Mouse (Mus musculus): ENCODE results near the gene Actr3.
"Not testable (repeated sequence)": the region's sequence is repeated elsewhere in the genome, so short reads cannot be mapped to it uniquely, and the experiment has no call there.

The Actr3 gene

DNA sequence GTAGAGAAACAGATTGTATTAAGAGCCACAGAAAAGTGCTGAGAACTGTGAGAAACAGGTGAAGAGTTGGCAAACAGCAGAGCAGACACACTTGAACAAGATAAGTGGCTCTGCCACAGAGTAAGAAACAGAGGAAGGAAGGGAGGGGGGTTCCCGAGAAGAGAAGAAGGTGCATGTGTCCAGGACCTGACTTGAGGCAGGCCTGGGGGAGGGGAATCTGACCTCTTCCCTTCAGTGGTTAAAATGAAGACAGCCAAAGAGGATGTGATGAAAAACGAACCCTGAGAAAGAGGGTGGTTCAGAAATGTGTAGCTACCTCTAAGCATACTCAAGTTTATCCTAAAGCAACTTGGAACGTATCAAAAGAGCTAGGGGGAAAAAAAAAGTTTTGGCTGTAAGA, 2.4 kb upstream of the Actr3 start:
- peak; percentile 23 for DNase-seq

DNA sequence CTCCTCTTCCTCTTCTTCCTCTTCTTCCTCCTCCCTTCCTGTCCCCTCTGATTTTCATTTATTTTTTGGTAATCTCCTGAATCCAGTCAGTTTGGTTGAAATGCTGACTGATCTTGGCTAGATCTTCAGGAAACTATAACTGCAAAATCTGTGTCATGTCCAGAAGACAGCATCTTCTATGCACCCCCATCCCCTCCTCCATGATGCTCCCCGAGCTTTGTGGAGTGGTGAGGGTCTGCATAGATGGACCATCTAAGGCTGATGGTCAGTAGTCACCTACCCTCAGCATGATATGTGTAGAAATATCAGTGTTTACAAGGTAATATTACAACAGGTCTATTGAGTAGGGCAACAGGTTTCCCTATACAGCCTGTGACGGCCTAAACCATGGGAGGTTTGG, 1.6 kb upstream of the Actr3 start:
- DNase-seq, result no peak

GRCm38 (mm10) chr1:125435018-125435368, 534 bp downstream of the Actr3 start:
- DNase-seq, result no peak

- DNase-seq, result peak; percentile 61
Observed at GRCm38 (mm10) chr1:125434485-125435001, 984 bp downstream of the Actr3 start.

DNA sequence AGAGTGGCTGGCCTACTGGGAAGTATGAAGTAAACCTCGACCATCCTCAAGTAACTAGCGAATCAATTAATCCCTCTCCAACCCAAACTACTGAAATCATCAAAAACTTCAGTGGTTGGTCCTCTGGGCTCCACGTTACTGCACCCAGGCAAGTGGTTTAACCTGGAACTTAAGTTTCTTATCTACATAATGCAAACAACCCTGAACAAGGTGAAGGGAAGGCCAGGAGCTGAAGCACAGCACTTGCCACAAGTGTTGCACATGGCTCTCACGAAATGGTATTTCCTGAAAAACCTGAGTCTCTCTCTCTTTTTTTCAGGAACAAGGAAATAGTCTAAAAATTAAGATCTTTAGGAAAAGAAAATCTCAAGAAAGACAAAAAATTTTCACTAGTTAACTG, 4.2 kb downstream of the Actr3 start:
- no peak for DNase-seq

- no peak for DNase-seq
Observed at GRCm38 (mm10) chr1:125430737-125431136, 4.8 kb downstream of the Actr3 start.

GRCm38 (mm10) chr1:125429984-125430383, 5.5 kb downstream of the Actr3 start:
- no peak for DNase-seq

GRCm38 (mm10) chr1:125428315-125428714, 7.2 kb downstream of the Actr3 start:
- no peak for DNase-seq

- DNase-seq, result no peak
Observed at GRCm38 (mm10) chr1:125426387-125427045, 9.0 kb downstream of the Actr3 start.

DNA sequence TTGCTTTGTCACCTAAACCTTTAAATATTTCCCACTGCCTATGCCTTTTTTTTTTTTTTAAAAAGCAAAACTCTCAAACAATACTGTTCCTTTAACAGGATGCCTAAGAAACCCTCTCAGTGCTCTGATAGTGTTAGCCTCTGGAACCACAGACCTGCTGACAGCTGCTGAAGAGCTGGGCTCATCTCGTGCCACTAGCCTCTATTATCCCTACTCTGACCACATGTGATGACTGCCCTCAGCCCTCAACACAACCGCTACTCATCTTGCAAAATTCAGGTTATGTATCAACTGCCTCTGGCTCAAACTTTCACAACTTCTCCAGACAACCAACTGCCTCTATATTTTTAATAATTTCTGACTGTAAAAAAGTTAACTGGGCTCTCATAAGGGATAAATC, 15.6 kb downstream of the Actr3 start:
- DNase-seq, result no peak

DNA sequence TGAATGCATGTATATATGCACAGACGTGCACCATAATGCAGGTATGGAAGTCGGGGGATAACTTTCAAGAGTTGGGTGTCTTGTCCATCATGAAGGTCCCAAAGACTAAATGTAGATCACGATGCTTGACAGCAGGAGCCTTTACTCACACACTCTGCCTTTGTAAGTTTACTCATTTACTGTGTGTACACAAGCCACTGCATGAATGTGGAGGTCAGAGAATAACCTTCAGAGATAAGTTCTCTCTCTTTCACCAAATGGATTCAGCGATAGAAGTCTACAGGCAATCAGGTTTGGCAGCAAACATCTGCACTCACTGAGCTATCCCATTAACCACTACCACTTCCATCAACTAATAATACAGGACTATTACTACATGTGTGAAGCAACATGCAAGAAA, 16.8 kb downstream of the Actr3 start:
- no peak for DNase-seq

DNA sequence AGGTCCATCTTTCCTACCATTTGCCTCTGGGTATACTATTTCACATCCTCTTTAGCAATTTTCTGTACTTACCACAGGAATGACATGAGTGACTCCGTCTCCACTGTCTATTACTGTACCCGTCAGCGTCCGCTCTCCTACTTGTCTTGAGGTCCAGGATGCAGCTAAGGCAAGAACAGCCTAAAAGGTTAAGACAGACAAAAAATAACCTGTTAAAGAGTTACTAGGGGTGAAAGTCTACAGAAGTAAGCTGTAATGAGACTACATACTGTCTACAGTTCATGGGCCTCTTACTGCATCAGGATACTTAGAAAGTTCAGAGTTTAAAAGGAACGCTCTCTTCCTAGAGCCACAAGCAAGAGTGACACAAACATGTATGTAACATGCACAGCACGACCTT, 28.3 kb downstream of the Actr3 start:
- DNase-seq, result peak; percentile 71

DNA sequence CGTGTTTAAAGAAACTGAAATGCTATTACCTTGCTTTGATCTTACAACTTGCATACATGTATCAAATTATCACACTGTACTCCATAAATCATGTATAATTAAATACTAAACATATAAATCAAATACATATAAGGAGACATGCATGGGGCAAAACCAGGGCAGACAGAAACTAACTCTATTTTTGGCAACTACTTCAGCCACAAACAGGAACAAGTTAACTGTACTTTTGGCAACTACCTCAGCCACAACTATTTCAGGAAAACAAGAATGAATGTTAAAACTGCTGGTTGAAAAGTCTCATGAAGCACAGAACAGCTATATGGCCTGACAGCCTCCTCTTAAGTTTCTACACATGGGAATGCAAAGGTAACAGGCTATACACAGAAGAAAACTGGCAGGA, 40.1 kb downstream of the Actr3 start:
- DNase-seq, result no peak

GRCm38 (mm10) chr1:125393324-125393723, 42.2 kb downstream of the Actr3 start:
- not testable (repeated sequence) for DNase-seq

DNA sequence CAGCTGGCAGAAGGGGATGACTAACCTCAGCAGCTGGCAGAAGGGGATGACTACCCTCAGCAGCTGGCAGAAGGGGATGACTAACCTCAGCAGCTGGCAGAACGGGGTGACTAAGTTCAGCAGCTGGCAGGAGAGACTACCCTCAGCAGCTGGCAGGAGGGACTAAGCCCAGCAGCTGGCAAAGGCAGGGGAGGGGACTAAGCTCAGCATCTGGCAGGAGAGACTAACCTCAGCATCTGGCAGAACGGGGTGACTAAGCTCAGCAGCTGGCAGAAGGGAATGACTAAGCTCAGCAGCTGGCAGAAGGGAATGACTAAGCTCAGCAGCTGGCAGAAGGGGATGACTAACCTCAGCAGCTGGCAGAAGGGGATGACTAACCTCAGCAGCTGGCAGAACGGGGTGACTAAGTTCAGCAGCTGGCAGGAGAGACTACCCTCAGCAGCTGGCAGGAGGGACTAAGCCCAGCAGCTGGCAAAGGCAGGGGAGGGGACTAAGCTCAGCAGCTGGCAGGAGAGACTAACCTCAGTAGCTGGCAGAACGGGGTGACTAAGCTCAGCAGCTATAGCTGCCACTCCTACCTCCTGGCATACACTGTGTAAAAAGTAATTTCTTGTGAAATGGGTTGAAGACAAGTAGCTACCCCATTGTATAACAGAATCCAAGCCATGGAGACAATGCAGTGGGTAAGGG, 45.3 kb downstream of the Actr3 start:
- not testable (repeated sequence) for DNase-seq

- not testable (repeated sequence) for DNase-seq
Observed at GRCm38 (mm10) chr1:125389634-125390033, 45.9 kb downstream of the Actr3 start.

- no peak for DNase-seq
Observed at GRCm38 (mm10) chr1:125388370-125388769, 47.2 kb downstream of the Actr3 start.

- DNase-seq, result no peak
Observed at GRCm38 (mm10) chr1:125386217-125386616, 49.3 kb downstream of the Actr3 start.

GRCm38 (mm10) chr1:125382622-125383021, 52.9 kb downstream of the Actr3 start:
- DNase-seq, result peak; percentile 38

DNA sequence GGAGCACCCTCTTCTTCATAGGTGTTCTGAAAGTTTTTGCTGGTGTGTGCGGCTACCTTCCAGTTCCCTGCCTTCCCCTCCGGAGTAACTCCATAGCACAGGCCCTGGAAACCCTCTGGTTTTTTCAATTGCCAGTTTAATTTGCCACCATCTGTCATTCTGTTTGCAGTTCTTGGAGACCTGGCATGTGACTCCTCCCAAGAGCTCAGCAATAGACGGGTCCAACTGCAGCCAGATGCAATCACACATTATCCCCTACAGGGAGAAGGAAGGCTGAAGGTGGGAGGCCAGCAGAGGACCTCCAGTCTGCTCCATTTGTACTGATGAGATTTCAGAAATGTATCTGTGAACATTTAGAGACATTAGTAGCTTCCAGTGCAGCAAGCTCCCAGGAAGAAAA, 56.6 kb downstream of the Actr3 start:
- DNase-seq, result no peak

DNA sequence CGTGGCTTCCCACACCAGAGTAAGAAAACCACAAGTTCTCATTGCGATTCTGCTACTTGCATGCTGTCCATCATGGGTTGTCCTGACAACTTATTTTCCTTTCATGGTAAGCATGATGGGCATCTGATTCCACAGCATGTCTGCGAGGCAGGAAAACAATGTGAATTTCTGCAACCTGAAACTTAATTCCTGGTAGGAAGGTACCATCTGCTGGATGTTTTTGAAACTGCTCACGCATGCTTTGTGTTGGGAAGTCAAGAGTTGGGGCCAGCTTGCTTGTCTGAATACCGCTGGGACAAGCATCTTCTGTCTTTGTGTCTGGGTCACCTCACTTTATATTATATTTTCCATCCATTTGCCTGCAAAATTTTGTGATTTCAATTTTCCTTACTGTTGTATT, 62.7 kb downstream of the Actr3 start:
- DNase-seq, result no peak

- DNase-seq, result peak; percentile 71
Observed at GRCm38 (mm10) chr1:125370779-125371178, 64.7 kb downstream of the Actr3 start.

- DNase-seq, result no peak
Observed at GRCm38 (mm10) chr1:125365576-125365975, 70.0 kb downstream of the Actr3 start.

DNA sequence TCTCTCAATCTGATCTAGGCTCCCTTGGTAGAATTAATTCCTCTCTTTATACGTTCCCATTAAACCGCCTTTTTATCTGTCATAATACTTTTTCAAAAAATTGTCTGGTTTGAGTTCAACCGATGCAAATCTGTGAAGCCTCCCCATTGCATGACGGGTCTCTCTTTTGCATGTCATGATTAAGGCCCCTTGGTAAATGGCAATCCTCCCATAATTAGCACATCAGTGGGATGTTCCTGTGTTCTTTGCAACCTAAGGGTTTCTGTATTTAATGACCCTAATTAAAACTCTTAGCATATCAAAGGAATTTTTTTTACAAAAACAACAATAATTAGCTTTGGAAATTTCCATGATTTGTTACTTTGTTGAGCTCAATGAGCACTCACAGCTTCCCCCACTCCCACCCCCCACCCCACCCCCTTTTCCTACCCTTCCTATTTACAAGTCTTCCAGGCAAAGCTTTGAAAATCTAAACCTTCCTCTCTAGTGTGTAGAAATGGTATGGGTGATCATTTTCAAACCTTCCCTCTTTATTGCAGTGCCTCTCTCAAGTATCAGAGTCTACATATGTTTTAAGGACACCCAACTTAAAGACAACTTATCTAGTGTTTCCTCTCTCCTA, 84.0 kb downstream of the Actr3 start:
- DNase-seq, result no peak
